Mouse (Mus musculus): ENCODE measurements around the gene Med21.

The Med21 gene

GRCm38 (mm10) chr6:146640068-146640965 lies 2.0 kb upstream of the Med21 start:
- DNase-seq (ENCODE audit: low spot score in 2 of 2) = peak in 1 of 2 experiments; percentile 34

- DNase-seq (ENCODE audit: low spot score in 2 of 2) = peak in 1 of 2 experiments; percentile 1
Measured at GRCm38 (mm10) chr6:146640991-146641390, 1.4 kb upstream of the Med21 start.

GRCm38 (mm10) chr6:146641621-146642210 lies 631 bp upstream of the Med21 start:
- DNase-seq (ENCODE audit: low spot score in 2 of 2) = peak in 1 of 2 experiments; percentile 47

GRCm38 (mm10) chr6:146643184-146643570 lies 830 bp downstream of the Med21 start:
- peak in 1 of 2 experiments; percentile 51 for DNase-seq (ENCODE audit: low spot score in 2 of 2)

GRCm38 (mm10) chr6:146650013-146650412 lies 7.7 kb downstream of the Med21 start:
- DNase-seq (ENCODE audit: low spot score in 2 of 2) = no peak

- no peak for DNase-seq (ENCODE audit: low spot score in 2 of 2)
Measured at GRCm38 (mm10) chr6:146651431-146651830, 9.1 kb downstream of the Med21 start.

- peak in 1 of 2 experiments; percentile 13 for DNase-seq (ENCODE audit: low spot score in 2 of 2)
Measured at GRCm38 (mm10) chr6:146653197-146653596, 10.8 kb downstream of the Med21 start.

GRCm38 (mm10) chr6:146660591-146660990 lies 18.2 kb downstream of the Med21 start:
- peak in 1 of 2 experiments; percentile 39 for DNase-seq (ENCODE audit: low spot score in 2 of 2)

- peak in 1 of 2 experiments; percentile 46 for DNase-seq (ENCODE audit: low spot score in 2 of 2)
Measured at GRCm38 (mm10) chr6:146661655-146662054, 19.3 kb downstream of the Med21 start.

- DNase-seq (ENCODE audit: low spot score in 2 of 2) = peak in 1 of 2 experiments; percentile 59
Measured at GRCm38 (mm10) chr6:146662679-146663078, 20.3 kb downstream of the Med21 start.

- DNase-seq (ENCODE audit: low spot score in 2 of 2) = peak in 1 of 2 experiments; percentile 22
Measured at GRCm38 (mm10) chr6:146664116-146664515, 21.8 kb downstream of the Med21 start.

- peak in 1 of 2 experiments; percentile 10 for DNase-seq (ENCODE audit: low spot score in 2 of 2)
Measured at GRCm38 (mm10) chr6:146664917-146665316, 22.6 kb downstream of the Med21 start.

GRCm38 (mm10) chr6:146665408-146665807 lies 23.1 kb downstream of the Med21 start:
- DNase-seq (ENCODE audit: low spot score in 2 of 2) = peak in 1 of 2 experiments; percentile 35

- DNase-seq (ENCODE audit: low spot score in 2 of 2) = peak in 1 of 2 experiments; percentile 34
Measured at GRCm38 (mm10) chr6:146666811-146667210, 24.5 kb downstream of the Med21 start.

- DNase-seq (ENCODE audit: low spot score in 2 of 2) = no peak
Measured at GRCm38 (mm10) chr6:146668606-146669005, 26.3 kb downstream of the Med21 start.

GRCm38 (mm10) chr6:146670956-146671855 lies 28.9 kb downstream of the Med21 start:
- peak in 1 of 2 experiments; percentile 57 for DNase-seq (ENCODE audit: low spot score in 2 of 2)

GRCm38 (mm10) chr6:146672106-146672505 lies 29.8 kb downstream of the Med21 start:
- peak; percentile 12 to 28 for DNase-seq (ENCODE audit: low spot score in 2 of 2)

GRCm38 (mm10) chr6:146673696-146674095 lies 31.3 kb downstream of the Med21 start:
- DNase-seq (ENCODE audit: low spot score in 2 of 2) = peak in 1 of 2 experiments; percentile 22

GRCm38 (mm10) chr6:146674420-146674819 lies 32.1 kb downstream of the Med21 start:
- DNase-seq (ENCODE audit: low spot score in 2 of 2) = no peak

GRCm38 (mm10) chr6:146674881-146675536 lies 32.7 kb downstream of the Med21 start:
- no peak for DNase-seq (ENCODE audit: low spot score in 2 of 2)

GRCm38 (mm10) chr6:146676904-146677303 lies 34.6 kb downstream of the Med21 start:
- no peak for DNase-seq (ENCODE audit: low spot score in 2 of 2)

All from urinary bladder, postnatal 4 days (tissue).